Mouse (Mus musculus): ENCODE results near the gene Gpr162.

Gpr162 gene

GRCm38 (mm10) chr6:124883351-124883750 is 19.6 kb upstream of the Gpr162 start:
- DNase-seq (ENCODE audit: low read depth, low spot score) = peak; percentile 50

GRCm38 (mm10) chr6:124881821-124882220 is 18.0 kb upstream of the Gpr162 start:
- no peak for DNase-seq (ENCODE audit: low read depth, low spot score)

DNA sequence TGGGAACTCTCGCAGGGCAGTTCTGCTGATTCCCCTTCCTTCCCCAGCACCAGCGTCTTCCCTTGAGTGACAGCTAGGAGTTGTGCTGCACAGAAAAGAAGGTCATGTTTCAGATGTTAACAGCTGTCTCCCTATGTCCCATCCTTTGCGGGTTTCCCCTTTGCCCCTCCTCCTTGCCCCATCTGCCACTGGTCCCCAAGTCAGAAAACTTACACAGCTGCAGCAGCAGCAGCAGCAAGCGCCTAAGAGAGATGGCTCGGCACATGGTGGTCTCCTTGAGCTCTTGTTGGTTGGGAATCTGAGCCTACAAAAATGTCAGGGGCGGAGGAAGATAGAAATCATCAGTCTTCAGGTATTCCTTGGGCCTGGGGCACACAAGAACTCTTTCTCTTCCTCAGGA is 15.6 kb upstream of the Gpr162 start:
- DNase-seq (ENCODE audit: low read depth, low spot score) = no peak

DNA sequence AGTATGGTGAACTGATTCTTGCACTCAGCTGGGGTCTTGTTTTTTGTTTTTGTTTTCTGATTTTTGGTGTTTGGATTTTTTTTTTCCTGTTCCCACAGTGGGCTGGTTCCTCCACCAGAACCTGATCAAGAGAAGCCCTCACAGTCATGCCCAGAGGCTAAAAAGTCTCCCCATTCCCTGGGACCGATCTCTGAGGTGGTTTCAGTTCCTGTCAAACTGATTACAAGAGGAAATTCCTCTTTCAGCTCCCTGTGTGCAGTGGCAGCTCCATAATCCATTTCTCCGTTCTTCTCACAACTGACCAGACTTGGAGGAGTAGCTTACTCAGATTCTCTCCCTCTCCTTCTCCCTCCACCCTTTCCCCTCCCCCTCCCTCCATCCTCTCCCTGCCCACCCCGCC is 10.6 kb upstream of the Gpr162 start:
- no peak for DNase-seq (ENCODE audit: low read depth, low spot score)

GRCm38 (mm10) chr6:124866560-124866959 is 2.8 kb upstream of the Gpr162 start:
- DNase-seq (ENCODE audit: low read depth, low spot score) = no peak

DNA sequence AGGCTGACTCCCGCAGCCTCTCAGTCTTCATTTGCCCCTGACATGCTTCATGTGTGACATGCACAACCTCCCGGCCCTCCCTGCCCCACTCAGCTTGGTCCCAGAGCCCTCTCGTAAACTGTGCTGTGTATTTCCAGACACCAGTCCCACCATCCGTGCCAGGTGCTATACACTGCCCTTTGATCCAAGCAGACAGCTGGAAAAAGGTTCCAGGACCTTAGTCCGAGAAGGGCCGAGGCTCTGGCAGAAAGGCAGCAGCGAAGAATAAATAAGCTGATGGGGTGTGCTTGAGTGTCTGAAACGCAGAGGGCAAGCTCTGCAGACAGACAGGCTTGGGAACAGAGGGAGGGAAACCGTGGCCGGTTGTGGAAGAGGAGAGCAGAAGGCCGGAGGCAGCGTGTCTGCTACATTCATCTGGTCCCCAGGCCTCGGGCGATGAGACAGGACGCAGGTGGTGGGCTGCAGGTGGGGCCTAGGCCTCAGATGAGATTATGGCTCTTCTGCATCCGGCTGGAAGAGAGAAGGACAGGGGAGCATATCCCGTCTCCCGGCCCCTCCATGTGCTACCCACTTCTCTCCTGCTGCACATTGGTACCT is 2.1 kb upstream of the Gpr162 start:
- no peak for DNase-seq (ENCODE audit: low read depth, low spot score)

- DNase-seq (ENCODE audit: low read depth, low spot score) = no peak
Observed at GRCm38 (mm10) chr6:124863125-124863657, 592 bp downstream of the Gpr162 start.

DNA sequence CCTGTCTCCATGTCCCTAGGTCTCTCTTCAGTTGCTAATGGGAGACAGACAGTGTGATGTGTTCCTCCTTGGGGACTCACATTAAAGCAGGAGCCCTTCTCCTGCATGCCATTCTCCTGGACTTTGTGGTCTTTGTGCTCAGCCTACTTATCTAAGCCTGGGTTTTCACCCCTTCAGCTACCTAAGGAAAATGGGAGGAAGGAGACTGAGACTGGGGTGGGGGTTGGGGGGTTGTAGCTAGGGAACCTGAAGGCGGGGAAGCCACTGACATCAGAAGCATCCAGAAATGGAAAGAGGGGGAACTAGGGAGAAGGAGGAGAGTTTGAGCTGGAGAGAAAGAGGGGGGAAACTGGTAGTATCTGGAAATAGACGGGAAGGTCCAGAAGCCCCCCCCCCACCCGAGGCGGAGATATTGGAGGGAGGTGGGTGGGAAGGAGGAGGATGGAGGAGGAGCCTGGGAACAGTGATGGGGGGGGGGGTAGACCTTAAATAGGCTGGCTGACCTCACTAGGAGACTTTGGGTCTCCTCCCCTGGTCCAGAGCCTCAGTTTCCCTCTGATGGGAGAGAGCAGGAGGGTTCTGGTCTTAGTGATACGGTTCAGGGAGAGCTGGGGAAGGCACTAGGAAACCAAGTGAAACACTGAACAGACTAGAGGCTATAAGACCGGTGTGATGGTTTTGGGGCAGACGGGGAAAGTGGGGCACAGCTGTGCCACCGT is 1.2 kb downstream of the Gpr162 start:
- DNase-seq (ENCODE audit: low read depth, low spot score) = no peak

GRCm38 (mm10) chr6:124861802-124862201 is 2.0 kb downstream of the Gpr162 start:
- DNase-seq (ENCODE audit: low read depth, low spot score) = no peak

DNA sequence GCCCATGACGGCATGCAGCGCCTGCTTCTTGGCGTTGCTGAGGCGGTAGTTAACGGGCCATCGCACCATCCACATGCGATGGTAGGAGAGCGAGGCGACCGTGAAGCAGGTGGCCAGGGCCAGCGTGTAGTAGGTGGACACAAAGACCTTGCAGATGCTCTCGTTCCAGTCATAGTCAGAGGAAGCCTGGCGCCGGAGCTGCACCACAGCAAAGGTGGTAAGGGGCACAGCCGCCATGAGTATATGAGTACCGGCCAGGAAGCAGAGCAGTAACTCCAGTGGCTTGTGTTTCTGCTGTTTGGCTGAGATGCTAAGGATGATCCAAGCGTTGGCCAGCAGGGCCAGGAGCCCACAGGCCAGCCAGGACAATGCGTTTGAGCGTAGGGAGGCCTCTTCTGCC is 2.5 kb downstream of the Gpr162 start:
- no peak for DNase-seq (ENCODE audit: low read depth, low spot score)

GRCm38 (mm10) chr6:124860511-124860910 is 3.3 kb downstream of the Gpr162 start:
- no peak for DNase-seq (ENCODE audit: low read depth, low spot score)

- peak; percentile 69 for DNase-seq (ENCODE audit: low read depth, low spot score)
Observed at GRCm38 (mm10) chr6:124859725-124860124, 4.1 kb downstream of the Gpr162 start.

DNA sequence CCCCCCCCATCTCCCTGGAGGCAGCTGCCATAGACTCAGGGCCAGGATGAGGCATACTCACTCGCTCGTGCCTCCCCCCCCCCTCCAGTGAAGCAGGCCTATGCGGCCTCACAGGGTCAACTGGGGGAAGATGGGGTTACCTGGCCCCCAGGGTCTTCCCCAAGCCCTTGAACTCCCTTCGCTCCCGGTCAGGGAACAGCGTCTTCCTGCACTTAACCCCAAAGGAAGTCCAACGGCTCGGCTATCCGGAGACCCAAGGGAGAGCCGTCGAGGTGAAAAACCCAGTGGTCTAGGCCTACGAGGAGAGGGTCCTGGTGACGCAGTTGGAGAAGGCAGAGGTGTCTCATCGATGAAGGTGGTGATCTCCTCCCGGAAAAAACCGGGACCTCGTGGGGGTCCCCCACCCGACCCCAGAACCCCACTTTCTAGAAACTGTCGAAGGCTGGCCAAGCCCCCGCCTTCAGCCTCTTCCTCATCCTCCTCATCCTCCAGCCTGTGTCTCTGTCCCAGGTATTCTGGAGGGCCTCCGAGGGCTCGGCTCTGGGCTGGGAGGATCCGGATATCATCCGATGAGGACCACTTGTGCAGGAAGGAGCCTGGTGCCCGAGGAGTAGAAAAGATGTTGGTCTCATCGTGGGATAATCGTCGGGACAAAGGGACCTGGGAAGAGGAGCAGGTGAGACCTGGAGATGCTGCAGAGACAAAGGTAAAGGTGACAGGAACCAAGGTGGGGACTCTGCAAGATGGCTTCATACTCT is 5.0 kb downstream of the Gpr162 start:
- DNase-seq (ENCODE audit: low read depth, low spot score) = no peak

DNA sequence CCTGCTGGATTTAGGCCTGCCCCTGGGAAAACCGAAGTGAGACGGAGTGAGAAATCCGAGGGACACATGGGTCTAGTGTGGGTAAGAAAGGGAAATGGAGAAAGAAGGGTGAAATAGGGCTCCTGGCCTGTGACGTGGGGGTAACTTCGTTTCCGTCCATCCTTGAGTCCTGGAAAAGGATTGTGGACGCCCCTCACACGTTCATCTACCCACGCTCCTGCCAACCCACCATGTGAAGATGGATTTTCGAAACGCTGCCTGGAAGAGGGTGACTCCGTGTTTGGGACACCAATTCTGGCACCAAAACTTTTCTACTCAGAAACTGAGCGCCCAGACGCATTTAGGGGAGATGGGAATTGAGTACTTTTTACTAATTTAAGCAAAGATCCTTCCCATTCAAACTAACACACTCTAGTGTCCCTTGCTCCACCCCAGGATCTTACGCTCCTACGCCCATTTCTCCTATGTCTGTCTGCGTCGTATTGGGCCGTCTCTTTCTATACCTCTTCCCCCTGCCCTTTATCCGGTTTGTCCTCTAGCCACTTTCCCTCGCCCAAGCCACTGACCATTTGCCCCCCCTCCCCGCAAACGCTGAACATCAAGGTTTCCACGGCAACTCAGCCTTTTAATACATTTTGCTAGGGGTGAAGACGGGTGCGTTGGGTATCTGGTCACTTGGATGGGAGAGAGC is 5.8 kb downstream of the Gpr162 start:
- no peak for DNase-seq (ENCODE audit: low read depth, low spot score)

DNA sequence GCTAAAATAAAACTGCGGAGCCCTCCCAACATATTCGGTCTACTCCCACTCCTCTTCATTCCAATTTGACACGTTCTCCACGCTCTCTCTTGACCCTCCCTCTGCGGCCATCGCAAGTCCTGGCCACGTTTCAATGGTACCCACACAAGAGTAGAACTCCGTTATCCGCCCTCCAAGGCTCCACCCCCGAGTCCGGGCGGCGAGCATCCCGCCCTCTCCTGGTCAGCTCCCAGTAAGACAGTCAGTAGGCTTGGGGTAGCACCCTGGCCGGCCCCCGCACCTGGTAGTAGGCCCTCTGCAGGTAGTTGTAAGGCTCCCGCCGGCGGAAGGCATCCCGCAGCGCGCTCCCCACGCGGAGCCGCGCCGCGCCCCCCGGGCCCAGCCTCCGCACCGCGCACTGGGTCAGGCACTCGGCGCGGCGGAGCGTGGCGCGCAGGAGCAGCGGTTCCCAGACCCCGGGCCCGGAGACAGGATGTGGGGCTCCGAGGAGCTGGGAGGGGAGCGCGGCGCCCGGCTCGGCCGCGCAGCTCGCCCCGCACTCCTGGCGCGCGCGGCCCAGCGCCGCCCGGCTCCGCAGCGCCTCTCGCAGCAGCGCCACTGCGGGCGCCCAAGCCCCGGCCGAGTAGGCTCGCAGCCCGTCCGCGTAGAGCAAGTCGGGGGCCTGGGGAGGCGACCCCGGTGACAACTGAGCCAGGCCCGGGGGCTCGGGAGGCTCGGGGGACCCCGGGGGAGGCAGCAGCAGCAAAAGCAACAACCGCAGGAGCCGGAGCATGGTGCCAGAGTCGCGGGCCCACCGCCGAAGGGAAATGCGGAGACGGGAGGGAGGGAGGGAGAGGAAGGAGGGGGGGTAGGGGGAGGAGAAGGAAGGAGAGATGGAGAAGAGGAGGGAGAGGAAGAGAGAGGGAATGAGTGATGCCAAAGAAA is 6.6 kb downstream of the Gpr162 start, which contains the start of gene P3h3:
Gene P3h3, minus strand, starts transcription at position 837 of the 924 bp plus-strand sequence.
- DNase-seq (ENCODE audit: low read depth, low spot score) = peak; percentile 57

GRCm38 (mm10) chr6:124856321-124856720 is 7.5 kb downstream of the Gpr162 start:
- DNase-seq (ENCODE audit: low read depth, low spot score) = no peak

GRCm38 (mm10) chr6:124854647-124855046 is 9.1 kb downstream of the Gpr162 start:
- no peak for DNase-seq (ENCODE audit: low read depth, low spot score)

DNA sequence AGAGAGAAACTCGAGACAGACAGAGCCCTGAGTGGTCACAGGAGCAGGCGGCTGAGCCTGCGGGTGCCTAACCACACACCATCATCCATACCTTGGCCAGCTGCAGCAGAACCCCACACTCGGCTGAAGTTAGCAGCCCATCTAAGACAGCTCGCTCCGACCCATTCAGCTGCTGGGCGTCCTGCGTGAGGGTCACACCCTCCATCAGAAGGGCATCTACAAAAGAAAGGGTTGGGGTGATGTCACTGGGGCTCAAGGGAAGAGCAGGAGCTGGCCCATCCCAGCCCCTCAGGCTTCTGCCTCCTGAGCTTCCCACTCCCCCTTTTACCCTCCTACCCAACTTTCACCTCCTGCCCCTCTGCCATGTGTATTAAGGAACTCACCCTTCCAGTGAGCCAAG is 13.2 kb downstream of the Gpr162 start:
- DNase-seq (ENCODE audit: low read depth, low spot score) = no peak

DNA sequence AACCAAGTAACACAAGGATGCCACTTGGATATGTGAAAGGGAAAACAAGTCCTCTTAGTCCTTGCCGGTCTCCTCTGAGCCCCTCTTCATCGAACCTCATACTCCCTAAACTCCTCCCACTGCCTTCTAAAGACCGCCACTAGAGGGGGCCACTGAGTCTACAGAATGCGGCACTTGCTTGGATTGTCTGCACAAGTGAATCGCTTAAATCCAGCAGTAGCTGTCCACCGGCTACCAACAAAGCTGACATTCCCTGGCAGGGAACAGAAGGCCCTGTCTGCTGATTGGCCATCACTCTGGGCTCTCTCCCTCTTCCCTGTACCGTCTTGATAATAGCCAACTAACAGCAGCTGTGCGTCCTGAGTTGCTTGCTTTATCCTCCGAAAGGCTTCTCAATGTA is 16.5 kb downstream of the Gpr162 start:
- DNase-seq (ENCODE audit: low read depth, low spot score) = peak; percentile 81

DNA sequence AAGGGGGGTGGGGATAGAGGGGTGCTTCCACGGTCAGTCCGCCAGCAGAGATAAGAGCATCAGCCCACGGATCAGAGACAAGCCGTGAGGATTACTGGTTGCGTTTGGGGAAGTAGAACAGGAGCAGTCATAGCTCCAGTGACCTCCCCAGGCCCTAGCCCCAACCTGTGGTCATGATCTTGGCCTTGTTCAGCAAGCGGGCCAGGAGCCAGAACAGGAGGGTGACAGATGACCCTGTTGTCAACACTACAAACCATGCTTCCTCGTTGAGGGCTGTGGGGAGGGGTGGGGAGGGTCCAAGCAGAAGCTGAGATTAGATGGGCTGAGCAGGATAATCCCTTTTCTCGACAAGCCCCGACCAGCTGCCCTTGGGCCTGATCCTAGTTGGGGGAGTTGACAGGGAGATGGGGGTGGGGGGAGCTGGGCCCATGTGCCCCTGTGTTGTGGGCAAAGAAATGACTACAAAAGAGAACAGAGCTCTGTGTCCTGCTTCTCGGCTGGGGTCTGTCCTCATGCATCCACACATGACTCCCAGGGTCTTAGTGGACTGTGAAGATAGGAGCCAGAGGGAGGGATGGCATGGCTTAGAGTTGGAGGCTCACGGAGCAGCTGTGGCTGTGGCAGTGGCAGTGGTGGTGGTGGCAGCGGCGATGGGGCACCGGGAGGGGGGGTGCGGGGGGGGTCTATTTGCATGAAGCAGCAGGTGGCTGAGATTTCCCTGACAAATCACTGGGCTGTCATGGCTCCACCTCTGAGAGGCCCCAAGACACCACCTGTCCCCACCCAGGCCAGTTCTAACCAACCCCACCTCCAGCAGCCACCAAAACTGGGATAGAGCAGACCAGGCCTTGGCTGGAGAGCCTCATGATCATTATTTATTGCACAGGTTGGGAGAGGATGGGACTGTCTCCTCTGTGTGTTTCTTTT is 23.3 kb downstream of the Gpr162 start, which contains the start of gene Gnb3:
Gene Gnb3, minus strand, starts transcription at position 35 of the 927 bp plus-strand sequence.
- peak; percentile 85 for DNase-seq (ENCODE audit: low read depth, low spot score)
